Mouse (Mus musculus) lung, postnatal 0 days (tissue): ENCODE measurements at regions not wholly inside any gene's neighbourhood (a gene's known extent, or its start where the extent isn't known, plus 50 kb on each side); places are given as distances from the start of the nearest gene placed in this dataset.

Experiments
- CTCF ChIP-seq: IDR thresholded peaks from 2 replicates; pipeline ENCODE4 v1.5.1; 2016; ENCODE audit warnings: antibody characterized with exemption, mild to moderate bottlenecking
- EP300 ChIP-seq: IDR thresholded peaks from 2 replicates; pipeline ENCODE4 v1.6.1; 2016; ENCODE audit warnings: antibody characterized with exemption, mild to moderate bottlenecking, control low read depth

- no peak for TF ChIP-seq CTCF
- no peak for TF ChIP-seq EP300
These were observed 158.9 kb upstream of the St6galnac5 start for GRCm38 (mm10) chr3:153140985-153141384.
